ENCODE assay signal across 8 mouse cellular contexts in genomic region chr11:96351831-96352230, GRCm38 (mm10). TPM values are rescaled to one million over a fixed set of nuclear protein-coding genes. Genes with fewer than 3 reads are reported as not detected.
DNase-seq lines count a peak whose midpoint lies in the region; ATAC-seq lines count a peak whose summit lies in the region.

No protein-coding gene starts in this region.

- peak overlapping the region; percentile 97 for H3K27ac ChIP-seq in intestine, embryonic 16.5 days (ENCODE audit: low read length)
- H3K27ac ChIP-seq in liver, embryonic 15.5 days (replicated peaks), result peak overlapping the region; percentile 24; the same call in 1 of the 2 replicates

- H3K4me1 ChIP-seq in intestine, embryonic 16.5 days (ENCODE audit: control insufficient read depth, insufficient read depth, low read length), result peaks cover 21% of the 10 kb centered on the region
- no peaks in the 10 kb centered on the region for H3K4me1 ChIP-seq in liver, embryonic 15.5 days (replicated peaks)

- H3K9me3 ChIP-seq in intestine, embryonic 16.5 days (ENCODE audit: control insufficient read depth, low read length), result no peaks in the 10 kb centered on the region
- no peaks in the 10 kb centered on the region for H3K9me3 ChIP-seq in liver, embryonic 15.5 days (replicated peaks)

- H3K4me3 ChIP-seq in intestine, embryonic 16.5 days (ENCODE audit: low read length), result peak overlapping the region; percentile 73
- H3K4me3 ChIP-seq in liver, embryonic 15.5 days (replicated peaks), result peak overlapping the region; percentile 32

- DNase-seq in urinary bladder, postnatal 25 days (ENCODE audit: low spot score), result peak; percentile 12
- DNase-seq in urinary bladder, postnatal 10 days (ENCODE audit: low spot score), result no peak
- DNase-seq in layer of hippocampus, adult 18-20 months (ENCODE audit: low spot score in 2 of 2), result no peak
- DNase-seq in spleen, postnatal 4 days (ENCODE audit: low spot score in 2 of 2), result no peak
- no peak for DNase-seq in frontal cortex, postnatal 36 days (ENCODE audit: low spot score in 2 of 2)
- DNase-seq in left cerebral cortex, postnatal 36 days (ENCODE audit: low spot score in 2 of 2), result no peak

- intact Hi-C loops in left cerebral cortex, postnatal 36 days (cut with DNase I), result loop anchor here (2.0 kb wide), 1 partner anchor 151 kb away; no protein-coding TSS in a partner anchor

- ATAC-seq in intestine, embryonic 16.5 days, result peak; percentile 62
- no peak for ATAC-seq in liver, embryonic 15.5 days (ENCODE audit: insufficient read depth)

- 8% methylated on average over 22 of the region's 22 CpGs for WGBS in intestine, embryonic 16.5 days
- WGBS in liver, embryonic 15.5 days (ENCODE audit: insufficient replicate concordance), result 1% methylated on average over 22 of the region's 22 CpGs

- H3K36me3 ChIP-seq in intestine, embryonic 16.5 days (ENCODE audit: control insufficient read depth, insufficient read depth, low read length), result no peaks in the 10 kb centered on the region
- no peaks in the 10 kb centered on the region for H3K36me3 ChIP-seq in liver, embryonic 15.5 days (replicated peaks)

- peak overlapping the region; percentile 91 for H3K9ac ChIP-seq in intestine, embryonic 16.5 days (ENCODE audit: low read depth, low read length)
- H3K9ac ChIP-seq in liver, embryonic 15.5 days, result no peak overlapping the region

- H3K27me3 ChIP-seq in intestine, embryonic 16.5 days (replicated peaks; ENCODE audit: control insufficient read depth, insufficient read depth, low read length), result peaks cover 2% of the 10 kb centered on the region; the same call in 1 of the 2 replicates
- H3K27me3 ChIP-seq in liver, embryonic 15.5 days, result peaks cover 95% of the 10 kb centered on the region

- peak overlapping the region; percentile 78 for H3K4me2 ChIP-seq in intestine, embryonic 16.5 days (ENCODE audit: low read depth, low read length)
- H3K4me2 ChIP-seq in liver, embryonic 15.5 days, result no peak overlapping the region

RNA-seq across cellular contexts. Expression of gene Hoxb2, which starts 1.5 kb away (rescaled TPM):
- 9.6 and 11.6 TPM in 2 replicates for polyA plus RNA-seq in intestine, embryonic 16.5 days (2015; fragmentation: Nextera tagmentation; extraction: Ambion mirVana)
- polyA plus RNA-seq in liver, embryonic 15.5 days (2015; fragmentation: Nextera tagmentation; extraction: Ambion mirVana), result 0.75 and 1.1 TPM in 2 replicates
- not detected for total RNA-seq in layer of hippocampus, adult 18-20 months (2021)
- not detected for total RNA-seq in left cerebral cortex, postnatal 36 days (2021)

RNA-seq across cellular contexts. Expression of gene Hoxb1, which starts 13.7 kb away (rescaled TPM):
- not detected in 2 replicates for polyA plus RNA-seq in intestine, embryonic 16.5 days (2015; fragmentation: Nextera tagmentation; extraction: Ambion mirVana)
- not detected in 2 replicates for polyA plus RNA-seq in liver, embryonic 15.5 days (2015; fragmentation: Nextera tagmentation; extraction: Ambion mirVana)
- not detected for total RNA-seq in layer of hippocampus, adult 18-20 months (2021)
- not detected for total RNA-seq in left cerebral cortex, postnatal 36 days (2021)

RNA-seq across cellular contexts. Expression of gene Hoxb3, which starts 28.7 kb away (rescaled TPM):
- polyA plus RNA-seq in intestine, embryonic 16.5 days (2015; fragmentation: Nextera tagmentation; extraction: Ambion mirVana), result 1.4 and 1.5 TPM in 2 replicates
- 0.05 and 0.26 TPM in 2 replicates for polyA plus RNA-seq in liver, embryonic 15.5 days (2015; fragmentation: Nextera tagmentation; extraction: Ambion mirVana)
- total RNA-seq in layer of hippocampus, adult 18-20 months (2021), result not detected
- not detected for total RNA-seq in left cerebral cortex, postnatal 36 days (2021)

RNA-seq across cellular contexts. Expression of gene Hoxb4, which starts 33.8 kb away (rescaled TPM):
- polyA plus RNA-seq in intestine, embryonic 16.5 days (2015; fragmentation: Nextera tagmentation; extraction: Ambion mirVana), result 1.8 and 2.0 TPM in 2 replicates
- 0.10 TPM in 2 replicates for polyA plus RNA-seq in liver, embryonic 15.5 days (2015; fragmentation: Nextera tagmentation; extraction: Ambion mirVana)
- total RNA-seq in layer of hippocampus, adult 18-20 months (2021), result not detected
- total RNA-seq in left cerebral cortex, postnatal 36 days (2021), result not detected

RNA-seq across cellular contexts. Expression of gene Hoxb5, which starts 48.7 kb away (rescaled TPM):
- polyA plus RNA-seq in intestine, embryonic 16.5 days (2015; fragmentation: Nextera tagmentation; extraction: Ambion mirVana), result 26.4 and 28.7 TPM in 2 replicates
- 0.30 and 0.37 TPM in 2 replicates for polyA plus RNA-seq in liver, embryonic 15.5 days (2015; fragmentation: Nextera tagmentation; extraction: Ambion mirVana)
- not detected for total RNA-seq in layer of hippocampus, adult 18-20 months (2021)
- not detected for total RNA-seq in left cerebral cortex, postnatal 36 days (2021)
